Mouse (Mus musculus) inflammation-experienced regulatory T-cells, adult 16 weeks (primary cell): Measurements from ENCODE around the gene Tent4a. TPM values are rescaled to one million over a fixed set of nuclear protein-coding genes. Genes with fewer than 3 reads are reported as not detected.

ENCODE experiments used
- polyA plus RNA-seq: library from polyadenylated mRNA; unstranded; fragments of 100-300 nt; shearing (Covaris generic); gene quantifications from one replicate; pipeline ENCODE4 v1.2.1, GENCODE M21; 2017

Gene Tent4a
- 1.5 TPM for polyA plus RNA-seq

DNA sequence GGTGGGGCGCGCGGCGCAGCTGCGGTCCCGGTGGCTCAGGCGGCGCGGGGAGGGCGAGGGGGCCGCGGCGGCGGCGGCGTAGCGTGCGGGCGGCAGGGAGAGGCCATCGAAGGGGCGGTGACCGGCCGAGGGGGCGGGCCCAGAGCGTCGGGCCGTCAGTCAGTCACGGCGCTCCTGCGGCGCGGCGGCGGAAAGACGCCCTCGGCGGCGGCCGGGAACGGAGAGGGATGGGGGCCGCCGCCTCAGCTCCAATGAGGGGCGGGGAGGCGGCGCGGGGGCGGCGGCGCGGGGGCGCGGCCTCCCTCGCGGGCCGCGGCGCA, at the start of gene Tent4a:
Gene Tent4a, minus strand, starts transcription at position 284 of the 320 bp plus-strand sequence.

DNA sequence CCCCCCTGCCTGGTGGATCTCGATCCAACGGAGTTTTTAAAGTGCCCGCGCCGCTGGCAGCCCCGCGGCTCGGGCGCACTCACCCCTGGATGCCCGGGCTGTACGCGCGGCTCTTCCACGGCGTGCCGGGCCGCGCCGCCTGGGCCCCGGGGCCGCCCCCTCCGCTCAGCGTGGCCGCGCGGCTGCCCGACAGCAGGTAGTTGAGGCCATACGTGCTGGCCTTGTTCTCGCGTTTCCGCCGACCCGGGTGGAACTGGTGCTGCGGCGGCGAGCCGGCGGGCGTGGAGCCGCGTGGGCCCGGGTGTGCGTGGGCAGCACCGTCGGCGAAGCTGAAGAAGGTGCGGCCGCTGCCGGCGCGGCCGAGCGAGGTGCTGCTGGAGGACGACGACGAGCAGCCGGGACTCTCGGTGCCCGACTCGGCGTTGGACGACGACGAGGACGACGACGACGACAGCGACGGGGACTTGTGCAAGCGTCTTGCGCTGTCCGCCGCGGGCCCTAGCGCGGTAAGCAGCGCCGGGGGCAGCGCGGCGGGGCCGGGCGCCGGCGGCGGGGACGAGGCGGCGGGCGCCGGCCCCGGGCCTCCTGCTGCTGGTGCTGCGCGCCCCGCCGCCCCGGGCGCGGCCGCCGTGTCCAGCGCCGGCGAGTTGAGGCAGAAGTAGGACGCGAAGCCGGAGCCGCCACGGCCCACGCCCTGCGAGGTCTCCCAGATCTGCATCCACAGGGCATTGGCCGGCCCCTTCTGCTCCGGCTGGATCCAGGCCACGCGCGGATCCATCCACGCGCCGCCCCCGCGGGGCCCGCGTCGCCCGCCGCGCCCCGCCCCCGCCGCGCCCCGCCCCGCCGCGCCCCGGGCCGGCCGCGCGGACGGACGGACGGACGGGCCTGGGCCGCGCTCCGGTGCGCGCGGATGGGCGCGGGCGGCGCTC, 748 bp downstream of the Tent4a start, which contains the start of gene Nsun2:
Gene Nsun2, plus strand, starts transcription at position 342 of the 929 bp plus-strand sequence.

Other genes with a start within 250 kb of the Tent4a start
- 46.0 TPM for gene Nsun2, start 871 bp downstream of the Tent4a start, polyA plus RNA-seq
- 1.0 TPM for gene Srd5a1, start 76.8 kb upstream of the Tent4a start, polyA plus RNA-seq
- not detected for gene Ube2ql1, start 205.3 kb upstream of the Tent4a start, polyA plus RNA-seq